Mouse (Mus musculus) bone marrow, adult 2 months (tissue): Measurements from ENCODE around the gene Zswim4. TPM values are rescaled to one million over a fixed set of nuclear protein-coding genes. Genes with fewer than 3 reads are reported as not detected.

ENCODE experiments used
- H3K27ac ChIP-seq: fragments of 200-500 bp; 2 replicates; pipeline ENCODE4 v1.5.1; 2012; ENCODE audit warnings: low read depth, mild to moderate bottlenecking, control low read depth, inconsistent platforms, low read length; ENCODE audit not compliant: control insufficient read depth, poor library complexity, insufficient read depth
- H3K4me1 ChIP-seq: fragments of 200-500 bp; 2 replicates; pipeline ENCODE4 v1.6.1; 2011; ENCODE audit warnings: low read length; ENCODE audit not compliant: control insufficient read depth, insufficient read depth
- H3K4me3 ChIP-seq: fragments of 200-500 bp; replicated peaks from 2 replicates; pipeline ENCODE3; 2011; ENCODE audit warnings: mild to moderate bottlenecking, low read depth, low read length, control low read depth; ENCODE audit not compliant: control insufficient read depth
- CTCF ChIP-seq: fragments of 200-500 bp; IDR thresholded peaks from 2 replicates; pipeline ENCODE4 v1.5.1; 2011; ENCODE audit warnings: low read length, control low read depth; ENCODE audit not compliant: control insufficient read depth, insufficient read depth
- POLR2A ChIP-seq: fragments of 200-500 bp; IDR thresholded peaks from 2 replicates; pipeline ENCODE4 v1.6.1; 2011; ENCODE audit warnings: low read depth, mild to moderate bottlenecking, control low read depth, low read length, borderline replicate concordance; ENCODE audit not compliant: control insufficient read depth
- WGBS: fragments of 180-500 bp; shearing (Covaris S2); methylation state at CpG from one replicate; pipeline ENCODE4 v1.1.7; 2018; 5-methylcytosine and 5-hydroxymethylcytosine counted together
- polyA plus RNA-seq: library from polyadenylated mRNA; stranded (reverse); fragments of >200 nt; gene quantifications from 2 replicates; pipeline ENCODE4 v1.2.4, GENCODE M21; 2011; ENCODE audit warnings: low replicate concordance; ENCODE audit not compliant: missing spikeins, insufficient read depth, insufficient read length

Zswim4 gene
- polyA plus RNA-seq, 1 experiment, result 4.0 TPM

GRCm38 (mm10) chr8:84193161-84193560 is 43.7 kb downstream of the Zswim4 start:
- WGBS, result 76% methylated on average over 4 of the region's 4 CpGs
- peaks cover 2% of the 10 kb centered on the region; the same call in 1 of the 2 replicates for H3K4me1 ChIP-seq
- no peak overlapping the region for H3K4me3 ChIP-seq
- H3K27ac ChIP-seq, result no peak overlapping the region
- TF ChIP-seq POLR2A, result no peak
- TF ChIP-seq CTCF, result no peak

GRCm38 (mm10) chr8:84192555-84192954 is 44.3 kb downstream of the Zswim4 start:
- WGBS, result 2% methylated on average over 33 of the region's 33 CpGs
- H3K4me1 ChIP-seq, result no peaks in the 10 kb centered on the region; the same call in 1 of the 2 replicates
- H3K27ac ChIP-seq, result peak overlapping the region; percentile 91
- TF ChIP-seq POLR2A, result peak; percentile 65; the same call in 1 of the 2 replicates
- no peak for TF ChIP-seq CTCF
- H3K4me3 ChIP-seq, result peak overlapping the region; percentile 58

- WGBS, result 21% methylated on average over 13 of the region's 13 CpGs
- H3K4me1 ChIP-seq, result no peaks in the 10 kb centered on the region; the same call in 1 of the 2 replicates
- TF ChIP-seq POLR2A (peak; percentile 59; the same call in 1 of the 2 replicates), CTCF (no peak)
- peak overlapping the region; percentile 58 for H3K4me3 ChIP-seq
- H3K27ac ChIP-seq, result peak overlapping the region; percentile 91
These were observed 44.8 kb downstream of the Zswim4 start for GRCm38 (mm10) chr8:84192023-84192422.

GRCm38 (mm10) chr8:84190191-84190867 is 46.5 kb downstream of the Zswim4 start:
- Histone ChIP-seq H3K4me1 (no peaks in the 10 kb centered on the region; the same call in 1 of the 2 replicates), H3K27ac (no peak overlapping the region), H3K4me3 (no peak overlapping the region)
- TF ChIP-seq POLR2A (no peak), CTCF (no peak)
- WGBS, result 91% methylated on average over 7 of the region's 7 CpGs

GRCm38 (mm10) chr8:84189603-84190002 is 47.3 kb downstream of the Zswim4 start:
- Histone ChIP-seq H3K4me1 (no peaks in the 10 kb centered on the region; the same call in 1 of the 2 replicates), H3K4me3 (no peak overlapping the region), H3K27ac (no peak overlapping the region)
- WGBS, result 73% methylated on average over 4 of the region's 4 CpGs
- TF ChIP-seq POLR2A, result no peak
- no peak for TF ChIP-seq CTCF

GRCm38 (mm10) chr8:84188671-84189070 is 48.2 kb downstream of the Zswim4 start:
- no peak overlapping the region for H3K27ac ChIP-seq
- TF ChIP-seq POLR2A (no peak), CTCF (no peak)
- WGBS, result 91% methylated on average over 10 of the region's 10 CpGs
- H3K4me3 ChIP-seq, result no peak overlapping the region
- H3K4me1 ChIP-seq, result no peaks in the 10 kb centered on the region; the same call in 1 of the 2 replicates

- Histone ChIP-seq H3K27ac (peak overlapping the region; percentile 18), H3K4me3 (peak overlapping the region; percentile 61), H3K4me1 (no peaks in the 10 kb centered on the region; the same call in 1 of the 2 replicates)
- TF ChIP-seq CTCF (peak; percentile 94), POLR2A (no peak)
- WGBS, result 2% methylated on average over 21 of the region's 21 CpGs
These were observed 49.6 kb downstream of the Zswim4 start for GRCm38 (mm10) chr8:84187065-84187755.

GRCm38 (mm10) chr8:84186547-84186946 is 50.3 kb downstream of the Zswim4 start:
- Histone ChIP-seq H3K4me1 (no peaks in the 10 kb centered on the region; the same call in 1 of the 2 replicates), H3K4me3 (peak overlapping the region; percentile 61), H3K27ac (peak overlapping the region; percentile 18)
- WGBS, result under 1% methylated on average over 12 of the region's 12 CpGs
- TF ChIP-seq CTCF (peak; percentile 96), POLR2A (no peak)
